Mouse (Mus musculus): ENCODE data around the gene Tssk4. TPM values are rescaled to one million over a fixed set of nuclear protein-coding genes. Genes with fewer than 3 reads are reported as not detected.

The Tssk4 gene
- polyA plus RNA-seq, 1 experiment: 0.67 TPM

GRCm38 (mm10) chr14:55681160-55682117, 31.5 kb downstream of the Tssk4 start, which contains the start of gene Tinf2:
Gene Tinf2, minus strand, starts transcription at chr14:55681820.
- H3K27ac ChIP-seq (ENCODE audit: insufficient read depth, low read depth, low read length): peak within 1 kb of the TSS; percentile 43; the same call in 1 of the 2 replicates
- peak; percentile 97 for DNase-seq
- TF ChIP-seq POLR2A (IDR thresholded peaks at IDR 0.05; ENCODE audit: low read depth, low read length) (no peak), CTCF (conservative IDR thresholded peaks at IDR 0.05; ENCODE audit: insufficient read depth, insufficient read length, low read depth, low read length) (peak; percentile 78)
- H3K4me1 ChIP-seq (ENCODE audit: control insufficient read depth, insufficient read depth, low read length): peaks cover 2% of the 10 kb centered on the region; the same call in 1 of the 2 replicates
- under 1% methylated on average over 66 of the region's 66 CpGs for WGBS
- peak within 1 kb of the TSS; percentile 70 for H3K4me3 ChIP-seq (ENCODE audit: insufficient read depth, low read depth, low read length)
- no peaks in the 10 kb centered on the region for H3K27me3 ChIP-seq (replicated peaks; ENCODE audit: control insufficient read depth, insufficient read depth, low read length)
- H3K36me3 ChIP-seq (ENCODE audit: control insufficient read depth, insufficient read depth, low read length): no peaks in the 10 kb centered on the region

GRCm38 (mm10) chr14:55682118-55682493, 32.1 kb downstream of the Tssk4 start:
- no peaks in the 10 kb centered on the region for H3K36me3 ChIP-seq (ENCODE audit: control insufficient read depth, insufficient read depth, low read length)
- 6% methylated on average over 3 of the region's 3 CpGs for WGBS
- peak overlapping the region; percentile 70 for H3K4me3 ChIP-seq (ENCODE audit: insufficient read depth, low read depth, low read length)
- TF ChIP-seq POLR2A (IDR thresholded peaks at IDR 0.05; ENCODE audit: low read depth, low read length) (no peak), CTCF (conservative IDR thresholded peaks at IDR 0.05; ENCODE audit: insufficient read depth, insufficient read length, low read depth, low read length) (no peak)
- no peaks in the 10 kb centered on the region for H3K27me3 ChIP-seq (replicated peaks; ENCODE audit: control insufficient read depth, insufficient read depth, low read length)
- no peak for DNase-seq
- 0 out of 2 replicates have a peak overlapping the region, but pooled peaks have one; percentile 43 for H3K27ac ChIP-seq (ENCODE audit: insufficient read depth, low read depth, low read length)
- H3K4me1 ChIP-seq (ENCODE audit: control insufficient read depth, insufficient read depth, low read length): peaks cover 2% of the 10 kb centered on the region; the same call in 1 of the 2 replicates

- WGBS: 45% methylated on average over 10 of the region's 10 CpGs
Observed at GRCm38 (mm10) chr14:55689433-55689832, 39.4 kb downstream of the Tssk4 start.

DNA sequence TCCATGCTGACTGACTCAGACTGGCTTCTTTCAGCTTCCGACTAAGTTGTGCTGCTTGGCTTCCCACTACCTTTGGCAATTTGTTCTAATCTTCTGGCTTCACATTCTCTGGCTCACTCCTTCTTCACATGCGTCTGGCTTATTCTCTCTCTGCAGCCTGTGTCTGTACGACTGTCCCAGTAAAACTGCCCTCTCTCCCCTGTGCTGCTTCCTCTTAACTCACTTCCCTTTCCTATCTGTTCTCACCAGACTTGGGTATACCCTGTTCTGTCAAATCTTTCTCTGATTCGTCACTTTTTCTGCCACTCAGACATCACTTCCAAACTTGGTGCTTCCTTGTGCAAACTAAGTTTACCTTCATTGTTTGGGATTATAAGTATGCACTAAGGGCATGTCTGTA, 47.2 kb downstream of the Tssk4 start:
- no peaks in the 10 kb centered on the region for H3K27me3 ChIP-seq (replicated peaks; ENCODE audit: control insufficient read depth, insufficient read depth, low read length)
- no peak overlapping the region for H3K27ac ChIP-seq (ENCODE audit: insufficient read depth, low read depth, low read length)
- no peak for TF ChIP-seq POLR2A (IDR thresholded peaks at IDR 0.05; ENCODE audit: low read depth, low read length)
- no peak for TF ChIP-seq CTCF (conservative IDR thresholded peaks at IDR 0.05; ENCODE audit: insufficient read depth, insufficient read length, low read depth, low read length)
- 81% methylated on average over 4 of the region's 4 CpGs for WGBS
- DNase-seq: no peak
- H3K4me1 ChIP-seq (ENCODE audit: control insufficient read depth, insufficient read depth, low read length): no peaks in the 10 kb centered on the region
- H3K4me3 ChIP-seq (ENCODE audit: insufficient read depth, low read depth, low read length): no peak overlapping the region
- H3K36me3 ChIP-seq (ENCODE audit: control insufficient read depth, insufficient read depth, low read length): no peaks in the 10 kb centered on the region

More at GRCm38 (mm10) chr14:55689433-55689832, 39.4 kb downstream of the Tssk4 start:
- Histone ChIP-seq H3K4me1 (ENCODE audit: control insufficient read depth, insufficient read depth, low read length) (no peaks in the 10 kb centered on the region), H3K36me3 (ENCODE audit: control insufficient read depth, insufficient read depth, low read length) (no peaks in the 10 kb centered on the region), H3K4me3 (ENCODE audit: insufficient read depth, low read depth, low read length) (no peak overlapping the region), H3K27ac (ENCODE audit: insufficient read depth, low read depth, low read length) (no peak overlapping the region), H3K27me3 (replicated peaks; ENCODE audit: control insufficient read depth, insufficient read depth, low read length) (no peaks in the 10 kb centered on the region)
- DNase-seq: no peak
- TF ChIP-seq CTCF (conservative IDR thresholded peaks at IDR 0.05; ENCODE audit: insufficient read depth, insufficient read length, low read depth, low read length): no peak
- no peak for TF ChIP-seq POLR2A (IDR thresholded peaks at IDR 0.05; ENCODE audit: low read depth, low read length)

GRCm38 (mm10) chr14:55701131-55701530, 51.1 kb downstream of the Tssk4 start:
- H3K27me3 ChIP-seq (replicated peaks; ENCODE audit: control insufficient read depth, insufficient read depth, low read length): no peaks in the 10 kb centered on the region
- TF ChIP-seq POLR2A (IDR thresholded peaks at IDR 0.05; ENCODE audit: low read depth, low read length): no peak
- no peak for DNase-seq
- H3K4me3 ChIP-seq (ENCODE audit: insufficient read depth, low read depth, low read length): no peak overlapping the region
- no peaks in the 10 kb centered on the region for H3K36me3 ChIP-seq (ENCODE audit: control insufficient read depth, insufficient read depth, low read length)
- 34% methylated on average over 9 of the region's 9 CpGs for WGBS
- no peaks in the 10 kb centered on the region for H3K4me1 ChIP-seq (ENCODE audit: control insufficient read depth, insufficient read depth, low read length)
- no peak overlapping the region for H3K27ac ChIP-seq (ENCODE audit: insufficient read depth, low read depth, low read length)

Other genes starting within 250 kb of the Tssk4 start
- gene Dhrs4, start 171.4 kb upstream of the Tssk4 start, polyA plus RNA-seq (2012; rRNA removed): 141 and 173 TPM in 2 replicates
- 3.5 and 3.8 TPM in 2 replicates for gene Carmil3, start 159.5 kb upstream of the Tssk4 start, polyA plus RNA-seq (2012; rRNA removed)
- gene Cpne6, start 139.7 kb upstream of the Tssk4 start, polyA plus RNA-seq (2012; rRNA removed): 0.11 and 0.22 TPM in 2 replicates
- not detected in 2 replicates for gene Nrl, start 125.2 kb upstream of the Tssk4 start, polyA plus RNA-seq (2012; rRNA removed)
- gene Pck2, start 109.9 kb upstream of the Tssk4 start, polyA plus RNA-seq (2012; rRNA removed): 22.9 and 27.4 TPM in 2 replicates
- 223 and 243 TPM in 2 replicates for gene Dcaf11, start 90.2 kb upstream of the Tssk4 start, polyA plus RNA-seq (2012; rRNA removed)
- gene A730061H03Rik, start 89.8 kb upstream of the Tssk4 start, polyA plus RNA-seq (2012; rRNA removed): 0.75 and 1.4 TPM in 2 replicates
- gene Fitm1, start 74.6 kb upstream of the Tssk4 start, polyA plus RNA-seq (2012; rRNA removed): 115 and 116 TPM in 2 replicates
- 60.5 and 77.5 TPM in 2 replicates for gene Psme1, start 72.1 kb upstream of the Tssk4 start, polyA plus RNA-seq (2012; rRNA removed)
- gene Emc9, start 64.9 kb upstream of the Tssk4 start, polyA plus RNA-seq (2012; rRNA removed): 21.9 and 24.9 TPM in 2 replicates
- gene Psme2, start 59.1 kb upstream of the Tssk4 start, polyA plus RNA-seq (2012; rRNA removed): 53.1 and 60.2 TPM in 2 replicates
- gene Rnf31, start 58.5 kb upstream of the Tssk4 start, polyA plus RNA-seq (2012; rRNA removed): 27.0 and 27.6 TPM in 2 replicates
- gene Irf9, start 46.6 kb upstream of the Tssk4 start, polyA plus RNA-seq (2012; rRNA removed): 36.9 and 39.9 TPM in 2 replicates
- 11.4 and 13.3 TPM in 2 replicates for gene Rec8, start 32.1 kb upstream of the Tssk4 start, polyA plus RNA-seq (2012; rRNA removed)
- 69.7 and 84.9 TPM in 2 replicates for gene Ipo4, start 14.2 kb upstream of the Tssk4 start, polyA plus RNA-seq (2012; rRNA removed)
- 3.2 and 4.0 TPM in 2 replicates for gene Gm49378, start 12.3 kb upstream of the Tssk4 start, polyA plus RNA-seq (2012; rRNA removed)
- 109 and 110 TPM in 2 replicates for gene Tm9sf1, start 6.4 kb upstream of the Tssk4 start, polyA plus RNA-seq (2012; rRNA removed)
- gene Mdp1, start 10.3 kb downstream of the Tssk4 start, polyA plus RNA-seq (2012; rRNA removed): 22.4 and 27.2 TPM in 2 replicates
- 18.7 and 21.7 TPM in 2 replicates for gene Gmpr2, start 21.8 kb downstream of the Tssk4 start, polyA plus RNA-seq (2012; rRNA removed)
- gene Nedd8, start 21.9 kb downstream of the Tssk4 start, polyA plus RNA-seq (2012; rRNA removed): 321 and 438 TPM in 2 replicates
- gene Tinf2, start 31.6 kb downstream of the Tssk4 start, polyA plus RNA-seq (2012; rRNA removed): 9.9 and 10.2 TPM in 2 replicates
- gene Tgm1, start 63.7 kb downstream of the Tssk4 start, polyA plus RNA-seq (2012; rRNA removed): 29.6 and 30.1 TPM in 2 replicates
- gene Rabggta, start 72.1 kb downstream of the Tssk4 start, polyA plus RNA-seq (2012; rRNA removed): 70.0 and 86.9 TPM in 2 replicates
- 223 and 228 TPM in 2 replicates for gene Dhrs1, start 95.5 kb downstream of the Tssk4 start, polyA plus RNA-seq (2012; rRNA removed)
- gene Nop9, start 95.5 kb downstream of the Tssk4 start, polyA plus RNA-seq (2012; rRNA removed): 12.9 and 16.1 TPM in 2 replicates
- 485 and 513 TPM in 2 replicates for gene Cideb, start 108.3 kb downstream of the Tssk4 start, polyA plus RNA-seq (2012; rRNA removed)
- gene Ltb4r2, start 111.2 kb downstream of the Tssk4 start, polyA plus RNA-seq (2012; rRNA removed): 0.56 and 0.76 TPM in 2 replicates
- 0.75 and 1.1 TPM in 2 replicates for gene Ltb4r1, start 115.8 kb downstream of the Tssk4 start, polyA plus RNA-seq (2012; rRNA removed)
- gene Adcy4, start 133.9 kb downstream of the Tssk4 start, polyA plus RNA-seq (2012; rRNA removed): 16.8 and 16.9 TPM in 2 replicates
- 3.5 and 4.7 TPM in 2 replicates for gene Ripk3, start 138.7 kb downstream of the Tssk4 start, polyA plus RNA-seq (2012; rRNA removed)
- gene Nfatc4, start 173.0 kb downstream of the Tssk4 start, polyA plus RNA-seq (2012; rRNA removed): 4.3 and 5.0 TPM in 2 replicates
- 6.6 and 7.6 TPM in 2 replicates for gene Nynrin, start 203.8 kb downstream of the Tssk4 start, polyA plus RNA-seq (2012; rRNA removed)
- gene Cbln3, start 234.2 kb downstream of the Tssk4 start, polyA plus RNA-seq (2012; rRNA removed): 0.08 and 0.13 TPM in 2 replicates
- 11.1 and 11.9 TPM in 2 replicates for gene Khnyn, start 234.8 kb downstream of the Tssk4 start, polyA plus RNA-seq (2012; rRNA removed)